Mouse (Mus musculus) C2C12 (cell line): ENCODE measurements around the gene Fam169a.

Source experiments
- CTCF ChIP-seq: IDR thresholded peaks from one replicate; pipeline ENCODE4 v1.5.1; 2011; ENCODE audit not compliant: control insufficient read depth, insufficient read depth, insufficient read length
- MAX ChIP-seq: IDR thresholded peaks from one replicate; pipeline ENCODE4 v1.6.1; 2011; ENCODE audit warnings: mild to moderate bottlenecking, control low read depth
- USF1 ChIP-seq: IDR thresholded peaks from one replicate; pipeline ENCODE4 v1.6.1; 2011; ENCODE audit warnings: low read depth, mild to moderate bottlenecking, control low read depth, moderate library complexity

GRCm38 (mm10) chr13:97066649-97067550 lies at the start of gene Fam169a:
- no peak for TF ChIP-seq MAX
- TF ChIP-seq CTCF: no peak
- no peak for TF ChIP-seq USF1
